Mouse (Mus musculus) kidney, postnatal 14 days (tissue): Measurements from ENCODE around the gene Olfr623.

ENCODE experiments used
- DNase-seq: peaks from one replicate; pipeline ENCODE4 v3.0.0; 2022; ENCODE audit warnings: mixed read lengths

Gene Olfr623

DNA sequence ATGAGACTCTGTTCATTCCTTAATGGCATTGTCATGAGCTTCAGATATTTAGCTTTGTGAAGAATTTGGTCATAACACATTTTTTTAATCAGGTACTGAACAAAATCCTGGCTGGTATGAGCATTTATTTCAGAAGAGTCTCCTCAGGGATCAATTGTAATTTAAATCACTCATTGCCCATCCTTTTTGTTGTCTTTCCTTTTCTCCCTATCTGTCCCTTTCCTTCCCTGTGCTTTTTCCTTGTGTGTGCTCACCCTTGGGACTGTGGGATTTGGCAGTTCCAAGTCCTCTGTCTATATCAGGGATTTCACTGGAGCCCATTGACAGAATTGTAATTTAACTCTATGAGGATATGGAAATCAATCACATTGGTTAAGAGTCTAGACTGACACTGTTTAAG lies at the start of gene Olfr623:
TSS of gene Olfr623 (minus strand) at position 101 of the 400 bp plus-strand sequence.
- no peak for DNase-seq

DNA sequence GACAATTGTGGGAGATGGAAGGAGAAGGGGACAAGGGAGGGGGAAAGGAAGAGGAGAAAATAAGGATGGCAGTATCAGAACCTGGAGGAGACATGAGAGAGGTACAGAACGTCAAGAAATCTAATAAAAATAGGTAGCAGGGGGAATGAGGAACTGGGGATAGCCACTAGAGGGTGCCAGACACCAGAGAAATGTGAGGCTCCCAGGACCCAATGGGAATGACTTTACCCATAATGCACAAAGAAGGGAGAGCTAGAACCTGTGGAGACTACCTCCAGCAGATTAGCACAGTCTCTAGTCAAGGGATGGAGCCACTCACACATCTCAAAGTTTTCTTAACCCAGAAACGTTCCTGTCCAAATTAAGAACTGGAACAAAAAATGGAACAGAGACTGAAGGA lies 48.5 kb upstream of the Olfr623 start:
- no peak for DNase-seq

DNA sequence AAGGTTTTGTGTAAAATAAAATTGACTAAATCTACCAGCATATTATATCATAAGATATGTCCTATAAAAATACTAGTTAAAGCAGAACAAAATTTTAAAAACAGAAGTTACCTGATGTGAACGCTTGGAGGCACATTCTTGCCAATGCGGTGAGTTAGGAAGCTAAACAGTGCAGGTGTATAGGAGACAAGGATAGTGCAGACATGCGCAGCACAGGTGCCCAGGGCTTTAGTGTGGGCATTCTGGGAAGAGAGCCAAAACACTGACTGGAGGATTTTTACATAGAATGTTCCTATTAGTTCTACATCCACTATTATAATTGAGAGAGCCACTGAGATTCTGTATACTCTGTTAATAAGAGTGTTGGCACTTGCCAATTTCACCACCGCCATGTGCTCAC lies 36.0 kb upstream of the Olfr623 start:
- no peak for DNase-seq

DNA sequence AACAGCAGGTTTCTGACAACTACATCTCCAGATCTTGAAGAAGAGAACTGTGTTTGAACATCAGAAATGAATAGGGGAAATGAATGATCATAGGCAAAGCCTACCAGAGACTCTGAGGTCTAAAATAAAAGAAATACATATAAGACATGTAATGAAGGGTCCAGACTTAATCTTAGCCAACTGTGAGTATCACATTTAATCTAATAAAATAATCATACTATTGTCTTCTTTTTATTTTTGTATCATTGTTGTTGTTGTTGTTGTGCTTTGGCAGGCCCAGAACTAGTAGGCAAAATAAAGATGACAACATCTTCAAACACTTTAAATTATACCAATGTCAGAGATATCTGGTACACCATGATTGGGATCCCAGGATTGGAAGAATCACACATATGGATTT lies 18.9 kb upstream of the Olfr623 start, which contains the start of gene Olfr625-ps1:
TSS of gene Olfr625-ps1 (plus strand) at position 301 of the 400 bp plus-strand sequence.
- no peak for DNase-seq

DNA sequence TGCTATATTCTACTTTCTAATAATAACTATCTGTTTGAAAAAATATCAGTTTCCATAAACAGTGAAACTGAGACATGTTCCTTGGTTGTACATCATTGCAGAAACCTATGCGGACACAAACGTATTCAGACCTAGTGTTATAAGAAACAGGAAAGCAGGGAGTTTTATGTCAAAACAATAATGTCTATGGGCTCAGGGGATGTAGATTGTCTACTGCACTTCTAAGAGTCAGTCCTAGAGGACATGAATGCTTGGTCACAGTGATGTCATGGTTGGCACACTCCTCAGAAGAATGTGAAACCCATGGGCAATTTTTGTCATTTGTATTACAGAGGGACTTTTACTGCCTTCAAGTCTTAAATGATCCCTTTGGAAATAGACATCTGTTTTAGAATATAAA lies 7.6 kb upstream of the Olfr623 start, which contains the start of gene Olfr624:
TSS of gene Olfr624 (minus strand) at position 101 of the 400 bp plus-strand sequence.
- no peak for DNase-seq

DNA sequence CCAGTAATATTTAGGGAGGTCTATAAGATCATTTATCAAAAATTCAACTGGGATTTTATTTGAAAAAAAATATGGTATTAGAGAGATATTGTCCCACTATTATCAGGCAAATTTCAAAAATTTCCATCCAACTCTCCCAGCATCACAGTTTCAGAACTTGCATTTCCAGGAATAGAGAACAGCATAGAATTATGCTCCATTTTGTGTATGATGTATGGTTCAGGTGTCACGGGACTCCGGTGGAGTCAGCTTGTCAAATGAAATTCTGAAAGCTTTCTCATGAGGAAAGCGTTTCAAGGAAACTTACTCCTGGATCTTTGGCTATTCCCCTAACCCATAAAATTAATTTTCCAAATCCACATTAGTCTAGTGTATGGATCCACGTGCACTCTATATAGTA lies 19.4 kb downstream of the Olfr623 start:
- DNase-seq = no peak

DNA sequence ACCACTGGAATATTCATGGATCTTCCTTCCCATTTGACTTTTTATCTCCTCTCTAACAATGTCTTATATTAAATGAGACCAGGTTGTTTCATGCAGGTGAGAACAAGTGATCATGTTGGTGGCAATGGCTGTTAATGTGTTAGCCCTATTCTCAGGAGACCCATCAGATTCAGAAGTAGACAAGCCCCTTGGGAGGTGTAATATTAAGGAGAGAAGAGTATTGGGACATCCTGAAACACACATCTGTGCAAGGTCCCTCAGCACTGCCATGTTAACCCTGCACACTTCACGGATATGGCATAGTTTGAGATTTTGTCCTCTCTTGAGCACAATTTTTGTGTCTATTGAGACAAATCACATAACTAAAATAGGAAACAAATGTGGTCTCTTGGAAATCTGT lies 20.9 kb downstream of the Olfr623 start, which contains the start of gene Olfr622:
TSS of gene Olfr622 (minus strand) at position 101 of the 400 bp plus-strand sequence.
- DNase-seq = no peak

DNA sequence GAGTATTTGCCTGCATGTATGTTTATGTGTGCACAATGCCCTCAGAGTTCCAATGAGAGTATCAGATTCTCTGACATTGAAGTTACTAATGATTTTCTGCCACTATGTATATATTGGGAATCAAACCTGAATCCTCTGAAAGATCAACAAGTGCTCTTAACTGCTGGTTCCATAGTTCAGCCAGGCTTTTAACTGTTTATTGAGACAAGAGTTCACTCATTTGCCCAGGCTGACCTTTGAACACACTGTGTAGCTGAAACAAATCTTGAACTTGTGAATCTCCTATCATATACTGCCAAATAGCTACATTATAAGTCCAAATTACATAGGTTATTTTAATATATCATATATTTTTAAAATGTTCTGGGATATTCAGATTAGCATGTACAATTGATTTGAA lies 26.7 kb downstream of the Olfr623 start:
- DNase-seq = no peak

DNA sequence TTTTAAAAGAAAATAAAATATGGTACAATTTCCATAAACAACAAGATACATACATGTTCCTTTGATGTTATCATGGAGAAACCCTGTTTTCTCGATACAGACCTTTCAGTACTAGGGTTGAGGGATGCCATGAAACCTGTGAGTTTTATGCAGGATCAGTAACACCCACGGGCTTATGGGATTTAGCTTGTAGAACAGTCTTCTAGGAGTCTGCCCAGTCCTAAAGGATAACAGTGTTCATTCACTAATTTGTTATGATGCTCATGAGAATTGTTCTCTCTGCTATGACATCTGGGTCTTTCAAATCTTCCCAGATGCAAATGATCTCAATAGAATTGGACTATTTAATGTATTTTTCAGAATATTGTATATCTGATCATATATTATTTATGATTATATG lies 51.1 kb downstream of the Olfr623 start, which contains the start of gene Olfr620:
TSS of gene Olfr620 (minus strand) at position 101 of the 400 bp plus-strand sequence.
- no peak for DNase-seq
